Mouse (Mus musculus) fat pad, adult 2 months (tissue): ENCODE results near the gene Slc39a1.
A peak's percentile ranks its signal among the peaks of the same experiment; 100 is the strongest.
"Not testable (repeated sequence)": the region's sequence is repeated elsewhere in the genome, so short reads cannot be mapped to it uniquely, and the experiment has no call there.

Experiments
- DNase-seq: peaks from one replicate; pipeline ENCODE4 v3.0.0-alpha.2; 2011; ENCODE audit warnings: low read depth, low spot score; ENCODE audit errors: extremely low read depth

Gene Slc39a1

DNA sequence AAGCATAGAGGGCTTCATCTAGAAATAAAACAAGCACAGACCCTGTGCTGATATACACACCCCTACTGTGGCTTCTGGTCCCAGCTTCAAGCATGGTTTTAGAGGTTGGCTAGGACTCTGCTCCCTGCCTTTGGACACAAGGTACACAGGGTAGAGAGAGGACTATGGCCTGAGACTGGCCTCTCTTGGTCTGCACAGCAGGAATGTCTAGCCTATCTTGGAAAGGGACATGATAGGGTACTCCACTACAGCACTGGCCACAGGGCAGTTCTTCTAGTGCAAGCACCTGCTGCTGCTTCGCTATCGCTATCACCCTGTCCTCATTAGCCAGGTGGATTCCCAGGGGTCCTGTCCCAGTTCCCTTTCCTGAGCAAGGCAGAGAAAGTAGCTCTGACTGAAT lies 6.7 kb upstream of the Slc39a1 start:
- DNase-seq, result no peak

DNA sequence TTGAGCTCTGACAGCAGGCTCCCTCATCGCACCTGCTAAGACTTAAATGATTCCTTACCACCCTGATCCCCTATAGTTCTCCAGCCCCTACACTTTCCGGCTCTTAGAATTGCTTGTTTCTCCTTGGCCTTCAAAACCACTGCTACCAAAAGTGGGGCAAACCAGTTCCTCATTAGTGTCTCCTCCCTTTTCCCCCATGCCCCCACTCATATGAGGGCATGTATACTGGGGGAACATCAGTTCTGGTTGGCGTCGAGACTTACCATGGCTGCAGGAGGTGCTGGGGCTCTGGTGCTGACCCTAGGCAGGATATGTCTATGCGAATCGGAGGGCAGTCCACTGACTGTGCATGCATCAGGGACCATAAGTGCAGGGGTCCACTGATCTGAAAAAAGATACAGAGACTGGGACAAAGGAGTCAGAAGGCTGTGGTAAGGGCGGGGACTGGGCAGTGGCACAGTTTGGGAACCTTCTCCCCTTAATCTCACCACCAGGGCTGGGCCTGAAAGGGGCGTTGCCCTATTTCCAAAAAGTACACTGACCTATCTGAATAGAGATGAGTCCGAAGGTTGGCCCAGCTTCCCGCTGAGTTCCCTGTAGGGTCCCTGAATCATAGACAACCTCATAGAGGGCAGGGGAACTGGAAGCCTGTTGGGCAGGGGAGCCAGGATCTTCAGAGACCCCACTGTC lies 6.2 kb upstream of the Slc39a1 start:
- no peak for DNase-seq

DNA sequence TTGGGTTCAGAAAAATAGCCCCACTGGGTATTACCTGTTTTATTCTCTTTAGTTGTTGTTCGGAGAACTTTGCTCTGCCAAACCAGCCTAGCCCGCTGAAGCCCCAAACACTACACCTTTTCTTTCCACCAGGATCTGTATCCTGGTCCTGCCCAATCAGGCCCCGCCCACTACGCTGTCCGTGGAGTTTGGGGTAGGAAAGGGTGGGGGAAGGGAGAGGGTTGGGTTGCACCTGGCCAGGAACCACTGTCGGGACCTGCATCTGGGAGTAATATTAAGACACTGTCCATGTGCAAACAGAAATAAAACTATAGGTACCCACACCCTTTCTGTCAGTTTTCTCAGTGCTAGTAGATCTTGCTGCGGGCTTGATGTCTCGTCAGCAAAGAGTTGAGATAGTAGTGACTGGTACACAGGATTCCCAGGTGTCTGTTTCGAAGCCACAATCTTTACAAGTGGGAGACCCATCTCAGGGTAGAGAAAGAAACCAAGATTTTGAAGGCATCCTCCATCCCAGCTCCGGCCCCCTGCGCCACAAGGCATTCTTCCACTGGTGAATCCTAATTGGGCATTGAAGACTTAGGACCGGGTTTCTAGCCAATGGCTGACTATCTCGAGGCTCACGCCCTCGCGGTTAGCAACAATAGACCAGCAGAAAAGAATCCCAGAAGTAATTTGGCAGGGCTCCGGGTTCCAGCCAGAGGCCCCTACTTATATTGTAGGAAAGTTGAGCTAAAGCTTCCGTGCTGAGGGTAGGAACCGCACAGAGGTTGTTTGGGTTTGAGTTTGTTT lies 4.8 kb upstream of the Slc39a1 start, which contains the start of gene Creb3l4:
Gene Creb3l4 (minus strand): TSS at position 529 of the 792 bp plus-strand sequence.
- DNase-seq, result no peak

GRCm38 (mm10) chr3:90245406-90245805 lies 2.6 kb upstream of the Slc39a1 start:
- no peak for DNase-seq

DNA sequence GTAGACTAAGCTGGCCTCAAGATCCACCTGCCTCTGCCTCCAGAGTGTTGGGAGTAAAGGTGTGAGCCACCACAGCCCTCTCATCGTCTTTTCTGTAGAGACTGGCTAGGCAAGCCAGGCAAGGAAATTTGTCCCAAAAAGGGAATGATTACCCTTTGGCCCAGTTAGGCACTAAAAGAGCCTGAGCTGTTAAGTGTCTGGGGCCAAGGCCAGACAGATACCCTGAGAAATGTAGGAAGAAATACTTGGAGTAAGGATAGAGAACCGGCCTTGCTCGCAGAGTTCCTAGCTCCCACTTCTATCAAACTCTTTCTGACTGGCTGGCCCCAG lies 377 bp upstream of the Slc39a1 start:
- peak; percentile 50 for DNase-seq

DNA sequence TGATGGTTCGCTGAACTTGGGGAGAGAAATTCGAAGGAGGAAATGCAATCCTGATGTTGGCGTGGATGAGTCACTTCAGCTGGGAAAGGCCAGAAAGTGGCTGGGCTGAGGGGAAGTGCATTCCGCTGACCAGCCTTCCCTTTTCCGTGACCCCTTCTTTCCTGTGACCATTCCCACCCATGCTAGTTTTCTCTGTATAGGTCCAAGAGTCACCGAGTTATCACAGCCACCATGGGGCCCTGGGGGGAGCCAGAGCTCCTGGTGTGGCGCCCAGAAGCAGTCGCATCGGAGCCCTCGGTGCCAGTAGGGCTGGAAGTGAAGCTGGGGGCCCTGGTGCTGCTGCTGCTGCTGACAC lies 751 bp downstream of the Slc39a1 start:
- DNase-seq, result no peak

GRCm38 (mm10) chr3:90250791-90251190 lies 2.8 kb downstream of the Slc39a1 start:
- peak; percentile 57 for DNase-seq

- DNase-seq, result not testable (repeated sequence)
Observed at GRCm38 (mm10) chr3:90251731-90252226, 3.8 kb downstream of the Slc39a1 start.

- DNase-seq, result not testable (repeated sequence)
Observed at GRCm38 (mm10) chr3:90252659-90253058, 4.7 kb downstream of the Slc39a1 start.

- DNase-seq, result not testable (repeated sequence)
Observed at GRCm38 (mm10) chr3:90253174-90253573, 5.2 kb downstream of the Slc39a1 start.

- DNase-seq, result peak; percentile 83
Observed at GRCm38 (mm10) chr3:90253653-90254418, 5.9 kb downstream of the Slc39a1 start, which contains the start of gene Crtc2. Gene Crtc2 (plus strand): TSS chr3:90254163.

GRCm38 (mm10) chr3:90254419-90255193 lies 6.6 kb downstream of the Slc39a1 start:
- no peak for DNase-seq

GRCm38 (mm10) chr3:90255194-90255565 lies 7.2 kb downstream of the Slc39a1 start:
- DNase-seq, result no peak

- no peak for DNase-seq
Observed at GRCm38 (mm10) chr3:90255784-90256353, 7.9 kb downstream of the Slc39a1 start.

GRCm38 (mm10) chr3:90256731-90257530 lies 9.0 kb downstream of the Slc39a1 start:
- DNase-seq, result no peak

DNA sequence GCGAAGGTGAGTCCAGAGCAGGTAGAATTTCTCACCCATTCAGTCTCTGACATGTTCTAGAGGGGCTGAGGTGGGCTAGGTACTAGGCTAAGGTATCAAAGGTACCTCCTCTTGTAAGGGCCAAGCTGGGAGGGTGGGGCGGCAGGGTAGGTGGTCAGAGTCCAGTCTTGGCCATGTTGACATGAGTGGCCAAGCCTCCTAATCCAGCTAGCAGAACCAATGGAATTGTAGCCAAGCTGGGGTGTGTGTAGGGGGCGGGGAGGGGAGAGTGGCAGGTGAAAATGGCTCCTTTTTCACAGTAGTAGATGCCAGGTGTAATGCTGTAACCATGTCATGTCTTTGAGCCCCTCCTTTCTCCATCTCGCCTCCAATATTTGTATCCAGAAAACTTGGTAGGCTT lies 10.5 kb downstream of the Slc39a1 start:
- DNase-seq, result no peak

DNA sequence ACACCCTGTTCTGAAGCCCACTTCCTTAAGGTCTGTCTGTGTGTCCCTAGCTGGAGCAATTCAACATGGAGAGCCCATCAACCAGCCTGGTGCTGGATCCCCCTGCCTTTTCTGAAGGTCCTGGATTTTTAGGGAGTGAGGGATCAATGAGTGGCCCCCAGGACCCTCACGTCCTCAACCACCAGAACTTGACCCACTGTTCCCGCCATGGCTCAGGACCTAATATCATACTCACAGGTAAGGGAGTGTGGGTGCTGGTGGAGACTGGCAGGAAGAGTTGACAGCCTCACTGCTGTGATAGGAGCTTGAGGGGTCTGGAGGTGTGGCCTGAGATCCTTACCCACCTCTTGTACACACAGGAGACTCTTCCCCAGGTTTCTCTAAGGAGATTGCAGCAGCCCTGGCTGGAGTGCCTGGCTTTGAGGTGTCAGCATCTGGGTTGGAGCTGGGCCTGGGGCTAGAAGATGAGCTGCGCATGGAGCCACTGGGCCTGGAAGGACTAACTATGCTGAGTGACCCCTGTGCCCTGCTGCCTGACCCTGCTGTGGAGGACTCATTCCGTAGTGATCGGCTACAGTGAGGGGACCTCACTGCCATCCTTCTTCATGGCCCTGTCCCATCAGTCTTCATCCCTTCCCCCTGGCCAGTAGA lies 15.3 kb downstream of the Slc39a1 start:
- DNase-seq, result no peak

- DNase-seq, result no peak
Observed at GRCm38 (mm10) chr3:90264687-90265033, 16.7 kb downstream of the Slc39a1 start.
